10 mouse cellular contexts compared by ENCODE assay signal in the genomic region with DNA sequence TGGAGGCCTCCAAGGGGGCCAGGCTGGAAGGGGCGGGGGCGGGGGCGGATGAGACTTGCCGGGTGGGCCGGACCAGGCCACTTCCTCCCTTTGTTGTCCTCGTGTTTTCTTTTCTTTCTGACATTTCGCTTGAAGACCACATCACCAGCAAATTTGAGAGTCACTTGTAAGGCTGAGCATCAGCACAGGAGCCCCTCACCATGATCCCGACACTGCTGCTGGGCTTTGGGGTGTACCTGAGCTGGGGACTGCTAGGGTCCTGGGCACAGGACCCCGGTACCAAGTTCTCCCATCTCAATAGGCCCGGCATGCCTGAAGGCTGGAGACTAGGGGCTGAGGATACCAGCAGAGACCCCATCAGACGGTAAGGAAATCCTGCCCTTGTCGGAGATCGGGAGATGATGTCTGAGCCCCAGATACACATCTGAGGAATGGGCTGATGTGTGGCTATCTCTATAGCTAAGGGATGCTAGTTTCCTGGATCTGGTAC. TPM values are rescaled to one million over a fixed set of nuclear protein-coding genes. Genes with fewer than 3 reads are reported as not detected.
DNase-seq lines count a peak whose midpoint lies in the region; ATAC-seq lines count a peak whose summit lies in the region.
"Had no signal": no experiment of that assay in that cellular context is flagged by ENCODE, and none has a peak within 500 bp of the region (broad histone marks: within the 10 kb centered on the region; RNA-seq: fewer than 3 reads in every experiment).

Gene Mmrn2 (plus strand): TSS at position 51 of the 490 bp plus-strand sequence.

- peak within 1 kb of the TSS; percentile 56 for H3K4me2 ChIP-seq in heart, embryonic 12.5 days
- 0 out of 2 replicates have a peak within 1 kb of the TSS, but pooled peaks have one; percentile 15 for H3K4me2 ChIP-seq in limb, embryonic 12.5 days
- no peak within 1 kb of the TSS for H3K4me2 ChIP-seq in midbrain, embryonic 15.5 days
- H3K4me2 ChIP-seq: forebrain, embryonic 15.5 days had no signal

- DNase-seq in heart, adult 11 months = peak; percentile 92
- DNase-seq in heart, adult 9 months (ENCODE audit: low spot score in 2 of 2) = no peak
- no peak for DNase-seq in adrenal gland, adult 8-10 months
- DNase-seq in ovary, adult 18-20 months (ENCODE audit: low spot score) = no peak
- DNase-seq in MN1 (ENCODE audit: low spot score) = no peak

- H3K4me3 ChIP-seq in heart, embryonic 12.5 days = peak within 1 kb of the TSS; percentile 46
- 0 out of 2 replicates have a peak within 1 kb of the TSS, but pooled peaks have one; percentile 7 for H3K4me3 ChIP-seq in limb, embryonic 12.5 days (replicated peaks)
- H3K4me3 ChIP-seq in midbrain, embryonic 15.5 days = no peak within 1 kb of the TSS
- H3K4me3 ChIP-seq: forebrain, embryonic 15.5 days had no signal

- 58% methylated on average over 13 of the region's 13 CpGs for WGBS in heart, embryonic 12.5 days
- whole genome bisulfite sequencing in limb, embryonic 12.5 days = 83% methylated on average over 13 of the region's 13 CpGs
- 81% methylated on average over 13 of the region's 13 CpGs for WGBS in midbrain, embryonic 15.5 days

- H3K27ac ChIP-seq in heart, embryonic 12.5 days (ENCODE audit: poor library complexity, severe bottlenecking) = peak within 1 kb of the TSS; percentile 37
- H3K27ac ChIP-seq in limb, embryonic 12.5 days = no peak within 1 kb of the TSS
- no peak within 1 kb of the TSS for H3K27ac ChIP-seq in midbrain, embryonic 15.5 days
- H3K27ac ChIP-seq: forebrain, embryonic 15.5 days; liver, embryonic 14.5 days had no signal

- peaks cover 30% of the 10 kb centered on the region for H3K4me1 ChIP-seq in heart, embryonic 12.5 days (replicated peaks)
- peaks cover 38% of the 10 kb centered on the region for H3K4me1 ChIP-seq in limb, embryonic 12.5 days (replicated peaks)
- peaks cover 9% of the 10 kb centered on the region; the same call in 1 of the 2 replicates for H3K4me1 ChIP-seq in midbrain, embryonic 15.5 days

- no peaks in the 10 kb centered on the region for H3K27me3 ChIP-seq in heart, embryonic 12.5 days (replicated peaks)
- H3K27me3 ChIP-seq in limb, embryonic 12.5 days = no peaks in the 10 kb centered on the region
- no peaks in the 10 kb centered on the region for H3K27me3 ChIP-seq in midbrain, embryonic 15.5 days (replicated peaks)
- H3K27me3 ChIP-seq: forebrain, embryonic 15.5 days had no signal

- H3K36me3 ChIP-seq in heart, embryonic 12.5 days = no peaks in the 10 kb centered on the region
- H3K36me3 ChIP-seq in limb, embryonic 12.5 days = no peaks in the 10 kb centered on the region
- H3K36me3 ChIP-seq in midbrain, embryonic 15.5 days (replicated peaks) = no peaks in the 10 kb centered on the region
- H3K36me3 ChIP-seq: forebrain, embryonic 15.5 days had no signal

- H3K9me3 ChIP-seq in heart, embryonic 12.5 days (replicated peaks) = no peaks in the 10 kb centered on the region
- H3K9me3 ChIP-seq in limb, embryonic 12.5 days = no peaks in the 10 kb centered on the region
- no peaks in the 10 kb centered on the region for H3K9me3 ChIP-seq in midbrain, embryonic 15.5 days
- H3K9me3 ChIP-seq: forebrain, embryonic 15.5 days had no signal

- H3K9ac ChIP-seq in heart, embryonic 12.5 days = peak within 1 kb of the TSS; percentile 59
- no peak within 1 kb of the TSS for H3K9ac ChIP-seq in limb, embryonic 12.5 days (replicated peaks)
- H3K9ac ChIP-seq in midbrain, embryonic 15.5 days = no peak within 1 kb of the TSS
- H3K9ac ChIP-seq: forebrain, embryonic 15.5 days; liver, embryonic 14.5 days had no signal

- no peak for ATAC-seq in heart, embryonic 12.5 days (ENCODE audit: insufficient number of reproducible peaks, low FRiP score)
- no peak for ATAC-seq in limb, embryonic 12.5 days (ENCODE audit: insufficient number of reproducible peaks, insufficient read depth, low FRiP score, low TSS enrichment, low read depth)
- ATAC-seq in midbrain, embryonic 15.5 days (replicated peaks) = no peak
- ATAC-seq: forebrain, embryonic 15.5 days had no signal

RNA-seq across cellular contexts. Expression of gene Mmrn2, which starts in this region (rescaled TPM):
- total RNA-seq in adrenal gland, adult 8-10 months (2022) = 10 to 100 TPM; 27.7 to 45.8 (median 39.9) TPM
- 31.3 and 32.0 TPM in 2 replicates for polyA plus RNA-seq in heart, embryonic 12.5 days (2016; fragmentation: Nextera tagmentation; extraction: Ambion mirVana)
- polyA plus RNA-seq in limb, embryonic 12.5 days (2016; fragmentation: Nextera tagmentation; extraction: Ambion mirVana) = 6.7 and 6.8 TPM in 2 replicates
- polyA plus RNA-seq in midbrain, embryonic 15.5 days (2015; fragmentation: Nextera tagmentation; extraction: Ambion mirVana) = 4.7 and 5.0 TPM in 2 replicates
